Mouse (Mus musculus): Measurements from ENCODE around the gene Tm6sf2. TPM values are rescaled to one million over a fixed set of nuclear protein-coding genes. Genes with fewer than 3 reads are reported as not detected.

Tm6sf2 gene
- polyA plus RNA-seq, 1 experiment, result 1,607 TPM

DNA sequence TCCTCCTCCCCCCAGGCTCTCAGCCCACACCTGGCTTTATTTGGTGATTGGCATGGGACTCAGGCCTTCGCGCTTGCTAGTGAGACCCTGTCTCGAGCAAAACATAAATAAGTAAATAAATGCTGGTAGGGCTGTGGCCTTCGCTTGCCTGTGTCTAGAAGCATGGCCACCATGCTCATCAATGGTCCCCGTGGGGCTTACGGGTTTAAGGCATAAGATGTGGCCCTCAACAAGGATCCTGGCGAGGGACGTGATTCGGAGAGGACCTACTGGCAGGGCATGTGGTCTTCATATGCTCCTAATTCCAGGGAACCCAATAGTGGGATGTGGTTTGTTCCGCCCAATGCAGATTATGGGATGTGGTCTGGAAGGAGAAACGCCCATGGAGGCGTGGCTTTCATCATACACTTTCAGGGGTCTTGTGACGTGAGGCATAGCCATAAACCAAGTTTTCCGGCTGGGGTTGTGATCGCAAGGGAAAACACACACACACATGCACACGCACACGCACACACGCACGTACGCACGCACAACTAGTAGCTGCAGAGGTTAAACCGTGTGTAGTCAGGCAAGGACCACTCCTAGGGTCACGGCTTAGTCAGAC lies 38.6 kb downstream of the Tm6sf2 start:
- WGBS, result 50% methylated on average over 23 of the region's 23 CpGs
- Histone ChIP-seq H3K27me3 (ENCODE audit: control insufficient read depth, insufficient read depth, low read length) (peaks cover 35% of the 10 kb centered on the region), H3K4me3 (ENCODE audit: low read depth, low read length) (no peak overlapping the region), H3K36me3 (ENCODE audit: control insufficient read depth, insufficient read depth, low read length) (no peaks in the 10 kb centered on the region), H3K4me1 (ENCODE audit: control insufficient read depth, insufficient read depth, insufficient read length, low read length) (peaks cover 4% of the 10 kb centered on the region; the same call in 1 of the 2 replicates), H3K27ac (ENCODE audit: insufficient read depth, low read depth, low read length) (no peak overlapping the region)
- no peak for TF ChIP-seq POLR2A (IDR thresholded peaks at IDR 0.05; ENCODE audit: low read depth, low read length)
- TF ChIP-seq CTCF (IDR thresholded peaks at IDR 0.05; ENCODE audit: extremely low read depth, insufficient read length, insufficient replicate concordance, low read depth, low read length), result no peak

DNA sequence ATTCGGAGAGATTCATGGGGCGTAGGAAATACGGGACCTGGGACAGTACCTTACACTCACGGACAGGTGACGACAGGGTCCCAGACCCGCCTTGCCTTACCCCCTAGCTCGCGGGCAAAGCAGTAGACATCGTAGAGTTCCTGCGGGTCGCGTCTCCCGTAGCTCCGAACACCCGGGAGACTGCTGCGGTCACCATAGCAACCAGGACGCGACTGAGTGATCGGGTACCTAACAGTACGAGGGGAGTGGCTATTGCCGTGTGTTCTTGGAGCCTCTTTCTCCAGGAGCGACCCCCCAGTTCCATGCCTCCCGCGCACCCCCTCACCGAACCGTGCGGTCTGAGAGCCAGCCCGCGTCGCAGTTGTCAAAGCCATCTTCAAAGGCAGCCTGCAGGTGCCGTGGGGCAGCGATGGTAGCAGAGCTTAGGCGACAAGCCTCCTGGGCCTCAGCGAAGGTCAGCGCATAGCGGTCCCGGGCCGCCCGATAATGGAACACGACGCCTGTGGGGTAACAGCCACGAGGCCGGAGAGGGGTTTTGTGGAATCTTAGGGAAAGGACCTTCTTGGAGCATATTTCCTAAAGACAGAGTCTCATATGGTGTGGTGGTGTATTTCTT lies 39.8 kb downstream of the Tm6sf2 start:
- Histone ChIP-seq H3K27ac (ENCODE audit: insufficient read depth, low read depth, low read length) (no peak overlapping the region), H3K27me3 (ENCODE audit: control insufficient read depth, insufficient read depth, low read length) (peaks cover 35% of the 10 kb centered on the region), H3K4me3 (ENCODE audit: low read depth, low read length) (no peak overlapping the region), H3K4me1 (ENCODE audit: control insufficient read depth, insufficient read depth, insufficient read length, low read length) (peaks cover 4% of the 10 kb centered on the region; the same call in 1 of the 2 replicates), H3K36me3 (ENCODE audit: control insufficient read depth, insufficient read depth, low read length) (no peaks in the 10 kb centered on the region)
- TF ChIP-seq CTCF (IDR thresholded peaks at IDR 0.05; ENCODE audit: extremely low read depth, insufficient read length, insufficient replicate concordance, low read depth, low read length) (no peak), POLR2A (IDR thresholded peaks at IDR 0.05; ENCODE audit: low read depth, low read length) (no peak)
- WGBS, result 9% methylated on average over 43 of the region's 43 CpGs

DNA sequence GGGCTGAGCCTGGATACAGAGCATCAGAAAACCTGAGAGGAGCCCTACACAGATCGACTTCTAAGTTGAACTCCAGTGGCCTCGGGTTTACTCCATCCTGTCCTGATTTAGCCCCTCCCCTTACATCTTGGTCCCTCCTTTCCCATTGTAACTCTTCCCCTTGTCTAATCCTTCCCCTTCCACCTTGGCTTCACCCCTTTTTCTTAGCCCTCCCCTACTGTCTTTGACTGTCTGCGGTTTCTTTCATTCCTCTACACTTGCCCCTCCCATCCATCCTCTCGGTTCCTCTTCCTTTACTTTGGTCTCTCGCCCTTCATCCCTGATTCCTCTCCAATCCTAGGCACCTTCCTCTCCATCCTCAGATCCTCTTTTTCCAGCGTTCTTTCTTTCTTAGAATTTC lies 41.8 kb downstream of the Tm6sf2 start:
- Histone ChIP-seq H3K27ac (ENCODE audit: insufficient read depth, low read depth, low read length) (no peak overlapping the region), H3K4me3 (ENCODE audit: low read depth, low read length) (no peak overlapping the region), H3K4me1 (ENCODE audit: control insufficient read depth, insufficient read depth, insufficient read length, low read length) (peaks cover 4% of the 10 kb centered on the region; the same call in 1 of the 2 replicates), H3K36me3 (ENCODE audit: control insufficient read depth, insufficient read depth, low read length) (no peaks in the 10 kb centered on the region), H3K27me3 (ENCODE audit: control insufficient read depth, insufficient read depth, low read length) (peaks cover 48% of the 10 kb centered on the region)
- 18% methylated on average over 6 of the region's 6 CpGs for WGBS
- TF ChIP-seq POLR2A (IDR thresholded peaks at IDR 0.05; ENCODE audit: low read depth, low read length) (no peak), CTCF (IDR thresholded peaks at IDR 0.05; ENCODE audit: extremely low read depth, insufficient read length, insufficient replicate concordance, low read depth, low read length) (no peak)

DNA sequence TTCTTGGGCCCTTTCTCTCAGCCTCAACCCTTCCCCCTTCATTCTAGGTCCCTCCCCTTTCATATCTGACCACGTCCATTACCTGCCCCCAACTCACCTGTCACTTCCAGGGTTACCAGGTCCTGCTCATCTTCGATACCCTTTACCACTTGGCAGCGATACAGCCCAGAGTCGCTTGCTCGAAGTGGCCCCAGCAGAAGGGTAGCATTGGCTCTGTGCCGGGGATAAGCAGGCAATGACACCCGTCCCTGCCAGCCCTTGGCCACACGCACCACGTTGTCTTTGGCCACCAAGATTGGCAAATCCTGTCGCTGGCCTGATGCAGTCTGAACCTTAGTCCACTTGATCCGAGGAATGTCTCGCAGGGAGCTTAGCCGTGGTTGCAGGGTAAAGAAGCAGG lies 42.2 kb downstream of the Tm6sf2 start:
- 61% methylated on average over 13 of the region's 13 CpGs for WGBS
- TF ChIP-seq CTCF (IDR thresholded peaks at IDR 0.05; ENCODE audit: extremely low read depth, insufficient read length, insufficient replicate concordance, low read depth, low read length) (no peak), POLR2A (IDR thresholded peaks at IDR 0.05; ENCODE audit: low read depth, low read length) (no peak)

DNA sequence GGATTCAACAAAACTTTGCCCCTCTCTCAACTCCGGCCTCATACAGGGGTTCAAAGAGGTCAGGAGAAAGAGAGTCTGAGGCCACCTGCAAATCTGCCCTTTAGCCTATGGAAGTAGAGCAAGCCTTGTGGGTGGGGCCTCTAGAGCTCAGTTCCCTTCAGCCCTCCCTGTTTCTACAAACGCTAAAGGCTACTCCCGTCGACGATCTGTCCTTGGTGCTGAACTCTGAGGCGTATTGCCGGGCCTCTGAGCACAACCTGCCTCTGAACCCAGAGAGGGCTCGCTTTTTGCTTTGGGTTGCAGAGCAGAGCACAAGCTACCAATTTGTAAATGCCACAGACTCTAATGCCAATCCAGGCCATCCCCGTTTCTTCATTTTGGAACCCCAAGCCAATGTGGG lies 44.9 kb downstream of the Tm6sf2 start:
- Histone ChIP-seq H3K4me3 (ENCODE audit: low read depth, low read length) (no peak overlapping the region), H3K36me3 (ENCODE audit: control insufficient read depth, insufficient read depth, low read length) (no peaks in the 10 kb centered on the region), H3K27me3 (ENCODE audit: control insufficient read depth, insufficient read depth, low read length) (peaks cover 39% of the 10 kb centered on the region), H3K27ac (ENCODE audit: insufficient read depth, low read depth, low read length) (no peak overlapping the region), H3K4me1 (ENCODE audit: control insufficient read depth, insufficient read depth, insufficient read length, low read length) (no peaks in the 10 kb centered on the region; the same call in 1 of the 2 replicates)
- 4% methylated on average over 9 of the region's 9 CpGs for WGBS
- no peak for TF ChIP-seq CTCF (IDR thresholded peaks at IDR 0.05; ENCODE audit: extremely low read depth, insufficient read length, insufficient replicate concordance, low read depth, low read length)
- TF ChIP-seq POLR2A (IDR thresholded peaks at IDR 0.05; ENCODE audit: low read depth, low read length), result no peak

More for the DNA sequence above, 42.2 kb downstream of the Tm6sf2 start:
- no peak overlapping the region for H3K27ac ChIP-seq (ENCODE audit: insufficient read depth, low read depth, low read length)
- H3K4me3 ChIP-seq (ENCODE audit: low read depth, low read length), result no peak overlapping the region
- H3K27me3 ChIP-seq (ENCODE audit: control insufficient read depth, insufficient read depth, low read length), result peaks cover 48% of the 10 kb centered on the region
- H3K4me1 ChIP-seq (ENCODE audit: control insufficient read depth, insufficient read depth, insufficient read length, low read length), result peaks cover 4% of the 10 kb centered on the region; the same call in 1 of the 2 replicates
- no peaks in the 10 kb centered on the region for H3K36me3 ChIP-seq (ENCODE audit: control insufficient read depth, insufficient read depth, low read length)

DNA sequence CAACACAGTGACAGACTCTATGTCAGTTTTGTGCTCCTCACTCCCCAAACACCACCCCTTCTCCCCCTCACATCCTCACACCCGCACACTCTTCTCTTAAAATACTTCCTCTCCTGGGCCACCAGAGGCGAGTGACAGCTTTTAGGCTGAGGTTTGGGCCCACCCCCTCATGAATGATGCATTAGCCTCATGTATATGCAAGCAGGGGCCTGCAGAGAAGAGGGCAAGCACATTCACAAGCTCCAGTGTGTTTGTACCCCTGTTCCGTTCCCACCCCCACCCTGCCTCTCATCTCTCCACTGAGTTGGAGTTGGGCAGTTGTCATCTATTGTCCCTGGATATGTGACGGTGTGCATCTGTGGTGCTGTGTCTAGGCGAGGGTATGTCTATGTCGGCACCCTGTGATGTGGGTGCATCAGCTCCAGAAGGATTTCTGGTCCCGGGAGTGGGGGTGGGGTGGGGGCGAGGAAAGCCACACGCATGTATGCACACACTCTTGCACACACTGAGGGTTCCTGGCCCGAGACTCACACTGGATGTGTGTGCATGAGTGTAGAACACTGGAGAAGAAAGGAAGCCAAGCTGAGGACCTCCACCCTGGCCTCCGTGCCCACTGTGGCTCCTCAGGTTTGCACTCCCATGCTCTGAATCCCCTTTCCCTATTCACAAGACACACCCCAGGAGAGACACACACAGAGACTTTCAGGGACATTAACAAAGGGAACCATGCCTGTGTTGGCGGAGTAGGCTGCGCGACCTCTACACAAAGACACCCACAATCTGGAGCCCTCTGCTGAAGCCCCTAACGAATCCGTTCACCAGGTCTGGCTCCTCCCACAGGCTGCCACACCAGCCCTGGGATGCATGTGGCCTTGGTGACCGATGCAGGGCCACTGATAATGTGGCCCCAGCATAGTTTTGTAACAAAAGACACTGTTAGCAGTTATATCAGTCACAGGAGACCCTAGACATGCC lies 46.3 kb downstream of the Tm6sf2 start:
- peaks cover 28% of the 10 kb centered on the region for H3K27me3 ChIP-seq (ENCODE audit: control insufficient read depth, insufficient read depth, low read length)
- no peak overlapping the region for H3K4me3 ChIP-seq (ENCODE audit: low read depth, low read length)
- H3K36me3 ChIP-seq (ENCODE audit: control insufficient read depth, insufficient read depth, low read length), result no peaks in the 10 kb centered on the region
- H3K27ac ChIP-seq (ENCODE audit: insufficient read depth, low read depth, low read length), result no peak overlapping the region
- H3K4me1 ChIP-seq (ENCODE audit: control insufficient read depth, insufficient read depth, insufficient read length, low read length), result no peaks in the 10 kb centered on the region; the same call in 1 of the 2 replicates
- no peak for TF ChIP-seq POLR2A (IDR thresholded peaks at IDR 0.05; ENCODE audit: low read depth, low read length)
- no peak for TF ChIP-seq CTCF (IDR thresholded peaks at IDR 0.05; ENCODE audit: extremely low read depth, insufficient read length, insufficient replicate concordance, low read depth, low read length)
- WGBS, result 20% methylated on average over 17 of the region's 17 CpGs
